Mouse (Mus musculus): ENCODE measurements around the gene Gm10309.
"Not testable (repeated sequence)": the region's sequence is repeated elsewhere in the genome, so short reads cannot be mapped to it uniquely, and the experiment has no call there.

Gene Gm10309

GRCm38 (mm10) chr17:86509871-86510270 is 4.8 kb upstream of the Gm10309 start:
- no peak for DNase-seq (ENCODE audit: low read depth, low spot score)

- DNase-seq (ENCODE audit: low read depth, low spot score): no peak
Observed at GRCm38 (mm10) chr17:86508212-86508490, 3.1 kb upstream of the Gm10309 start.

DNA sequence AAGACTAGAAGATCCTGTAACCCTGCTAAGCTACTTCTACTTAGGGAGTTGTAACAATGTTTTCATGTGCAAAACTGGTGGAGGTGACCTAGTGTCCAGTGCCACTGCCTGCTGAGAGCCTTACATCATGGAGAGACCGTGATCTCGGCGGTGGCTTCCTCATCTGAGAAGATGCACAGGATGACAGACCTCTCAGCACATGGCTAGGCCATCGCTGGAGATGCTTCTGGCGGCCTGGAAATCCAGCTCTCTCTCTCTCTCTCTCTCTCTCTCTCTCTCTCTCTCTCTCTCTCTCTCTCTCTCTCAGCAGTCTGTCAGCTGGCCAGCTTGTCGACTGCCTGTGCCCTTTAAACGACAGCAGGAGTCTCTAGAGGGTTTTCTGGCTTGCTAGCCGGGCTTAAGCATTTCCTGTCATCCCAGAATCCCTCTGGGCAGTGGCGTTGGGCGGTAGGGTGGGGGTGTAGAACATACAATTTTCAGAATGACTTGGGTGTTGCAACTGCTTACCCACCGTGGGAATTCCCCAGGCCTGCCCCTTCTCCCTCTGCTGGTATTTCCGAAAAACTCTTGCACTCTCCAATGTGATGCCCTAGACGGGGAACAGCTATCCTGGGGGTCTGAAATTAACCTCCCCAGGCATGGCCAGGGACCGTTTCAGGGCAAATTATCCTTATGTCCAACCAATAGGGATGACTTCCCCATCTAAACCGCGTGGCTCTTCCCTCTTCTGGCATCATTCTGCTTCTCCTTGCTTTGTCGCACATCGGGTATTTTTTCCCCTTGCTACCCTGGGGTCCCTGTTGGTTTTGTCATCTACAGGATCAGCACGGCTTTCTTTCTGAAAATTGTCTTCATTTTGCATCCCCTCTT is 2.5 kb upstream of the Gm10309 start:
- DNase-seq (ENCODE audit: low read depth, low spot score): no peak

- DNase-seq (ENCODE audit: low read depth, low spot score): no peak
Observed at GRCm38 (mm10) chr17:86506881-86507280, 1.8 kb upstream of the Gm10309 start.

DNA sequence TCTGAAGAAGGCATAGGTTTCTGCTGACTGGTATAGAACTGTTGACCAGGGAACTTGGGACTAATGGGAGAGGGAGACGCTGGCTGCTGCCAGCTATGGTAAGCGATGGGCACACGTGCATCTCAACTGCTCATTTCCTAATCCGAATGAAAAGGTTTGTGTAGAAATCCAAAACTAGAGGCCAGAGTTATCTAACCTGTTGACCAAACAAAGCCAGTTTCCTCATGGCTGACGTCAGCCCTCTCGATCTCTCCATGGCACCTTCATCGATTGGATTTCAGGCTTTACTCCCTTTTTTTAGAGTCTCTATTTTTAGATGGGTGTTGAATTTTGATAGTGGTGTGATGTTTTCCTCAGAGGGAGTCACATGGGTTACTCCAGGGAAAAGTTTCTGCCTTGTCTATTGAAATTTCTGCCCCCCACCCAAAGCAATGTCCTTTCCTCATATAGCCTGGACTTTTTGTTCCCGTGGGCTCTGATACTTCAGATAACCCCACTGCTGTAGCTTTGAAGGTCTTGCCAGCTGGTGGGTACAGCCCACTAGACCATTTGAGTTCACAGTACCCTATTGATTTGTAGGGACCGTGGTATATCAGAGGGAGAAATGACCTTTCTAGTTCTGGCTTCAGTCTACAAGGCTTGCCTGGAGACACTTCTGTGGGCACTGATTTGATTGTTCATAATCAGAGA is 1.7 kb downstream of the Gm10309 start:
- no peak for DNase-seq (ENCODE audit: low read depth, low spot score)

DNA sequence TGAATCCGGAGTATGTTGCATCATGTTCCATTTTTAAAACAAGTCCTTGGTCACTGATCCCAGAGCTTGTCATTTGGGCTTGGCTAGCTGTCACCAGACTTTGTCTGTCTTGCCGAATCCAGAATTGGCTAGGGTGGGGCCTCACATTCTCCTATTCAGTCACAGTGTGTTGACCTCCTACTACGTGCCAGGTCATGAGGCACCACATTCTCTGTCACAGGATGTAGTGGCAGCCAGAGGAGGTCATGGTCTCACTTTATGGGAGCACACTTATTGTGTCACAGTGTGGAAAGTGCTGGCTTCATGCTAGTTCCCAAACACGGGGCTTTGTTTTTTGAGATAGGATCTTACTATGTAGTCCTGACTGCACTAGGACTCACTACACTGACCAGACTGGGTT is 3.6 kb downstream of the Gm10309 start:
- DNase-seq (ENCODE audit: low read depth, low spot score): no peak

- DNase-seq (ENCODE audit: low read depth, low spot score): no peak
Observed at GRCm38 (mm10) chr17:86499359-86500045, 5.5 kb downstream of the Gm10309 start.

GRCm38 (mm10) chr17:86497302-86497701 is 7.7 kb downstream of the Gm10309 start:
- DNase-seq (ENCODE audit: low read depth, low spot score): no peak

- peak; percentile 30 for DNase-seq (ENCODE audit: low read depth, low spot score)
Observed at GRCm38 (mm10) chr17:86496123-86496771, 8.8 kb downstream of the Gm10309 start.

DNA sequence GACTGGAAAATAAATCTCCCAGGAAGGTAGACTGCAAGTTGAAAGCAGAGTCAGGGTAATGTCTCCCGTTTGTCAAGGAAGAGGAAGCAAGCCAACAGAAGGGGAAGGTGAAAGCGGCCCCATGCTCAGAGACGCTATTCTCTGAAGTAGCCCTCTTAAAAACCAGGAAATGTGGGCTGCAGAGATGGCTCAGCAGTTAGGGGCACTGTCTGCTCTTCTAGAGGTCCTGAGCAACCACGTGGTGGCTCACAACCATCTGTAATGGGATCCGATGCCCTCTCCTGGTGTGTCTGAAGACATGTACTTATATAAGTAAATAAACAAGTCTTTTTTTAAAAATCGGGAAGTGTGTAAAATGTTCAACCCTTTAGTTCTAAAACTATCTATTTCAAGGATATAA is 10.1 kb downstream of the Gm10309 start:
- no peak for DNase-seq (ENCODE audit: low read depth, low spot score)

DNA sequence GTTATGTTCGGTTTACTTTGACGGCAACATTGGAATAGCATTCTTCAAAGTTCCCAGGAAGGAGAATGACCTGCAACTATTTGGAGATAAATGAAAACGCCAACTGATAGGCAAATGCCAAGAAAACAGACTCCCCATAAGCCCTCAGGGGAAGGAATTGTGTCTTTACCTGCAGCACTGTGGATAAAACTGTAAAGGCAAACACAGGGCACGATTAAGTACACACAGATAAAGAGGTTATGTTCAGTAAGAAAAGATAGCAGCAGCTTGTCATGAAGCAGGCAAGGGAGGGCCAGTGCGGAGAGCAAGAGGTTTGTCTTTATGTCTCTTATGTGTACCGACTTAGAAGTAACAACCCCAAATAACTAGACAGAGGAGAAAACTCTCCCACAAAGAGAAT is 10.5 kb downstream of the Gm10309 start:
- DNase-seq (ENCODE audit: low read depth, low spot score): no peak

GRCm38 (mm10) chr17:86493891-86494420 is 11.1 kb downstream of the Gm10309 start:
- no peak for DNase-seq (ENCODE audit: low read depth, low spot score)

DNA sequence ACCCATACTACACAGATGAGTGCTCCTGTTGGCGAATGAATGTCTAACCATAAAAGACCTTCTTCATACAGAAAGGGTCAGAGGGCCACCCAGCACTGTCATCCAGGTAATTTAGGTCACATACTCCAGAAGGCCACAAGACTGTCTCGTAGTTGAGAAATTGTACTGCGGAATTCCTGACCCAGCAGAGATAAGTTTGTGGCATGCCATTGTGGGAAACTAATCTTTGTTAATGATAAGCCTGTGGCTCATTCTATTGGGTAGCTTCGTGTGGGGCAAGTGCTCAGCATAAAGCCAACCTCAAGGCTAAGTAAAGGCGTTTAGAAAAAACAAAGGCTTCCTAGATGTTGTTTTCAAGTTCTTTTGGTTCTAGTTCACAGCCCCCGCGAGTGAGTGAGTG is 12.7 kb downstream of the Gm10309 start:
- no peak for DNase-seq (ENCODE audit: low read depth, low spot score)

DNA sequence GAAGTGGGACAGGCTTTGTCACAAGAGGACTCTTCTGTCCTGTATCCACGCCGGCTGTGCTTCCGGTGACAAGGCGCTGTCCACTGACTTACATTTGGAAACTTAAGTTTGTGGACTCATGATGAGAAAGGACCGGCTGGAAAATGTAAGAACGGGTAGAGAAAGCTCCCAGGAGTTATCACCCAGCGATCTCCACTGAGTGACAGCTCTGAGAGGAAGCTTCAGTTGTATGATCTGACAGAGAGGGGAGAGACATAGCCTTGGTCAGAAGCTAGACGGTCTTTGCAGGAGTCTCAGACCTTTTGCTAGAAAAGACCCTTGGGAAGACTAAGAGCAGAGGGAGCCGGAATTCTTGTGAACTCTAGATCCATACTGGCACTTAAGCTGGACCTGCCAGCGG is 15.2 kb downstream of the Gm10309 start:
- no peak for DNase-seq (ENCODE audit: low read depth, low spot score)

DNA sequence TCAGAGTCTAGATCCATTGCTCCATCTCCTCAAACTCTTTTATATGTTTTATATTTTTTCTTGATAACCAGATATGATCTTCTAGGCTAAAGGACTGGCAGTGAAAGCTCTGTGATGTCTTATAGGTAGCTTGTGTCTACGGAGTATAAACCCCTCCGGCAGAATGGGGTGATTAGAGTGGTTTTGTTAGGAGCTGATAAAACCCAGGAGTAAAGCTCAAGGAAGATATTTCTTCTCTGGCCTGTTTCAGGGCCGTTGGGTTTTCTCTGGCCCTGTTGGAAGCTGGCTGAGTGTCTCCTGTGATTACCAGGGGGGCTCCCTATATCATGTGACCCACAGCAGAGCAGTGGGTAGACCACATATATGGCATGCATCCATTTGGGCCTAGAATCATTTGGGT is 17.6 kb downstream of the Gm10309 start:
- no peak for DNase-seq (ENCODE audit: low read depth, low spot score)

GRCm38 (mm10) chr17:86486657-86487056 is 18.4 kb downstream of the Gm10309 start:
- DNase-seq (ENCODE audit: low read depth, low spot score): no peak

DNA sequence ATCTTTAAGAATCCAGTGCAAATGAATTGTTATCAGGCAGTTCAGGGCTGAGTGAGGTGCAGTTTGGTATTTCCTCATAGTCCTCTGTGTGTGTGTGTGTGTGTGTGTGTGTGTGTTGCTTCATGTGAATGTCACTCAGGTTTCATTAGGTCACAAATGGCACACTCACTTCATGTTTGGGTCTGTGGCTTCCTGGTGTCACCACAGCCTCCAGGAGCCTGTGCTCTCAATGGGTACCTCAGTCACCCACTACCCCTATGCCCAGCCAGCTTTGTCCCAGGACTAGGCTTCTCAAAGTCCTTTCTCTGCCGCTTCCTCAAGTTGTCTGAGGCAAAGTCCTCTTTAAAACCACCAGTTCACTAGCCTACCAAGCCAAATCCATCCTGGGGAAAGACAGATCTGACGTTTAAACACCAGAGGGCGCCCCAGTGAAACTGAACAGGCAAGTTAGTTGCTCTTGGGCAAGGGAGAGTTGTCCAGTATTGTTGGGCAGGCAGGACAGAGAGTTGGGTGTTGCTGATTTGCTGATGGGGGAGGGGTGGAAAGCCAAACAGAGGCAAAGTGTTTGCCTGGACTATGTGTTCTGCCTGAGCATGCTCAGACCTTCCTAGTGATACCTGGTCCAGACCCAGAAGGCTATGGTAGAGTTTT is 20.8 kb downstream of the Gm10309 start:
- DNase-seq (ENCODE audit: low read depth, low spot score): no peak

GRCm38 (mm10) chr17:86482675-86483074 is 22.4 kb downstream of the Gm10309 start:
- DNase-seq (ENCODE audit: low read depth, low spot score): no peak

DNA sequence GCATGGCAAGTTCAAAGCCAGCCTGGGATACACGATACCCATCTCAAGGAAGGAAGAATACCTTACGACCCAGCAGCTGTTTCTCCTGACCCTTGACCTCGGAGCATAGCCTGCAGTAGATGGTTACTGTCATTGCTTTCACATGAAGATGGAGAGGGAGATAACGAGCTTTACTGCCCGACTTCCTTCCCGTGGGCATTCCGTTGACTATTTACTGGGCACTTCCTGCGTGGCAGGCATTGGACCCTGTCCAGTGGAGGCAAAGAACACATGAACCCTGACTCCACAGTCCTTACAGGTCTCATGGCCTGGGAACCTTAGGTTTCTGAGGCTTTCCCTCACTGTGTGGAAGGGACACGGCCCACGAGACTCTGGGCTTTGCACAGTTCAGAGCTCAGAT is 25.6 kb downstream of the Gm10309 start:
- DNase-seq (ENCODE audit: low read depth, low spot score): no peak

DNA sequence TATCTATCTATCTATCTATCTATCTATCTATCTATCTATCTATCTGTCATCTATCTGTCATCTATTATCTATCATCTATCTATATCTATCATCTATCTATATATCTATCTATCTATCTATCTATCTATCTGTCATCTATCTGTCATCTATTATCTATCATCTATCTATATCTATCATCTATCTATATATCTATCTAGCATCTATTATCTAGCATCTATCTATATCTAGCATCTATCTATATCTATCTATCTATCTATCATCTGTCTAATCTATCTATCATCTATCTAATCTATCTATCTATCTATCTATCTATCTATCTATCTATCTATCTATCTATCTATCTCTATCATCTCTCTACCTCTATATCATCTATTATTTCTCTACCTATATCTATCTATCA is 27.6 kb downstream of the Gm10309 start:
- not testable (repeated sequence) for DNase-seq (ENCODE audit: low read depth, low spot score)

DNA sequence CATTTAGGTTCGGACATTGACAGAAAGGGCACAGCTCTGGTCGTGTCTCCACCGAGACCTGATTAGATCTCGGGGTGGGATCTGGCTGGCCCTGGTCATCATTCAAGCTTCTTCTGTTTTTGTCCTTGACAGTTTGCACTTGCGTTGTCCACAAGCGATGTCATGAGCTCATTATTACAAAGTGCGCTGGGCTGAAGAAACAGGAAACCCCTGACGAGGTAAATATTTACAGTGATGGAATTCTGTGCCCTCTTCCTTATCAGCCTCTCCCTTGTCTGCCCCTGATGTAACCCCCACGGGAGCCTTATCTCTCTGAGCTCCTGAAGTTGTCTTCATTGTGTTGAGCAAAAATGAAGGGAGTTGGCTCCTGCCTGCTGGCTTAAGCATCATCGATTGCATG is 28.4 kb downstream of the Gm10309 start:
- no peak for DNase-seq (ENCODE audit: low read depth, low spot score)
